Mouse (Mus musculus): ENCODE measurements around the gene Dnm3.

DNA sequence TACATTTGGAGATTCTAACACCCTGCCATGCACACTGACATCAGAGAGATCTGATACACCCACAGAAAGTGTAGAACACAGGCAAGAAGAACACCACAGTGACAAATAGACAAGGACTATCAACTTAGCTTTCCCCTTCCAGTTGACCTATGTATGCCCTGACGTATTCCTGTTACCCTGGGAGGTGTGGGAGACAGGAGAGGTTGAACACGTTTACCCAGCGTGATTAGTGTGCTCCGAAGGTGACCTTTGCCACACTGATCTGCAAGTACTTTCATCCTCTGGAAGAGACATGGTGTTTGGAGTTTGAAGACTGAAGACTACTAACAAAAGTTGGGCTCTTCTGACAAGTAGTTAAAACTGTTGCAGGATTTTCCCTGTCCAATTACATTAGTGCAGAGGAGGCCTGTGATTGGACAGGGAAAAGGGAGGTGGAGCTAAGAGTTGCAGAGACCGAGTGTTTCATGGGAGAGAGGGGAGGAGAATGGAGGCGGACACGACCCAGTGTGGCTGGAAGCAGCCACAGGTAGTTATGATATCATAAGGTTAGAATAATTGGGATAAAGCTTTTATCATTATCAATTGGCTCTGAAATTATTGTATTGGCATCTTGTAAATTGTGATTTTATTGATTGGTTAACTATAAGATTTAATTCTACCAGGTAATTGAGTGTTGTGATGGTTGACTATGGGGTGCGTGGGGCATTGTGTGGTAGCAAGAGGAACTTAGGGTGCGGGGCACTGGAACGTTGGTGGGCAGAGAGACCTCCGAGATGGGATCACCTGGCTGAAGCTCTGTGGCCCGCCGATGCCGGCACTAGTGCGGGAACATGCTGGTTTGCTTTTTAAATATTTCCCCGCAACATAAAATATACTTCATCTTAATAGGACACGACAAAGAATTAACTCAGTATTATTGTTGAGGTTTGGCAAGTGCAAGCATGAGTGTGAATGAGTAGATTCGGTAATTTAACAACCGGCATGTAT, 519.6 kb downstream of the Dnm3 start:
- TF ChIP-seq CTCF (IDR thresholded peaks at IDR 0.05; ENCODE audit: extremely low read depth, insufficient read depth, low read length) (no peak), POLR2A (IDR thresholded peaks at IDR 0.05; ENCODE audit: extremely low read depth, insufficient read depth, low read length) (no peak)
